Comparison of ENCODE assay signal across 9 mouse cellular contexts in genomic region chr2:140666846-140667245, GRCm38 (mm10). TPM values are rescaled to one million over a fixed set of nuclear protein-coding genes. Genes with fewer than 3 reads are reported as not detected.
DNase-seq lines count a peak whose midpoint lies in the region; ATAC-seq lines count a peak whose summit lies in the region.
"Had no signal": no experiment of that assay in that cellular context is flagged by ENCODE, and none has a peak within 500 bp of the region (broad histone marks: within the 10 kb centered on the region; RNA-seq: fewer than 3 reads in every experiment).

No protein-coding gene starts in this region.

- no peak overlapping the region for H3K27ac ChIP-seq in kidney, embryonic 16.5 days (ENCODE audit: low read length)
- H3K27ac ChIP-seq in forebrain, embryonic 11.5 days (ENCODE audit: low read depth, low read length), result peak overlapping the region; percentile 12; the same call in 1 of the 2 replicates
- H3K27ac ChIP-seq in hindbrain, embryonic 16.5 days (ENCODE audit: low read depth, low read length), result no peak overlapping the region
- 0 out of 2 replicates have a peak overlapping the region, but pooled peaks have one; percentile 24 for H3K27ac ChIP-seq in neural tube, embryonic 13.5 days (replicated peaks)
- H3K27ac ChIP-seq: macrophage had no signal

- no peaks in the 10 kb centered on the region for H3K36me3 ChIP-seq in kidney, embryonic 16.5 days (ENCODE audit: insufficient read depth, low read length)
- H3K36me3 ChIP-seq in forebrain, embryonic 11.5 days (ENCODE audit: control insufficient read depth, insufficient read depth, low read length), result no peaks in the 10 kb centered on the region; the same call in 1 of the 2 replicates
- H3K36me3 ChIP-seq in hindbrain, embryonic 16.5 days (ENCODE audit: control insufficient read depth, insufficient read depth, low read length), result no peaks in the 10 kb centered on the region
- peaks cover 9% of the 10 kb centered on the region for H3K36me3 ChIP-seq in neural tube, embryonic 13.5 days

- H3K4me2 ChIP-seq in kidney, embryonic 16.5 days (replicated peaks; ENCODE audit: low read depth, low read length), result peak overlapping the region; percentile 39; the same call in 1 of the 2 replicates
- peak overlapping the region; percentile 51 for H3K4me2 ChIP-seq in forebrain, embryonic 11.5 days (ENCODE audit: low read depth, low read length, severe bottlenecking)
- H3K4me2 ChIP-seq in hindbrain, embryonic 16.5 days (ENCODE audit: low read length), result peak overlapping the region; percentile 61
- peak overlapping the region; percentile 63 for H3K4me2 ChIP-seq in neural tube, embryonic 13.5 days

- no peaks in the 10 kb centered on the region for H3K27me3 ChIP-seq in kidney, embryonic 16.5 days (ENCODE audit: insufficient read depth, low read length)
- no peaks in the 10 kb centered on the region for H3K27me3 ChIP-seq in forebrain, embryonic 11.5 days (ENCODE audit: control insufficient read depth, insufficient read depth, low read length)
- H3K27me3 ChIP-seq in hindbrain, embryonic 16.5 days (replicated peaks; ENCODE audit: control insufficient read depth, insufficient read depth, low read length), result no peaks in the 10 kb centered on the region
- H3K27me3 ChIP-seq in neural tube, embryonic 13.5 days, result no peaks in the 10 kb centered on the region

- 35% methylated on average over 7 of the region's 7 CpGs for WGBS in kidney, embryonic 16.5 days
- WGBS in forebrain, embryonic 11.5 days, result 13% methylated on average over 7 of the region's 7 CpGs
- WGBS in hindbrain, embryonic 16.5 days, result 29% methylated on average over 7 of the region's 7 CpGs
- 25% methylated on average over 7 of the region's 7 CpGs for WGBS in neural tube, embryonic 13.5 days

- no peaks in the 10 kb centered on the region for H3K9me3 ChIP-seq in kidney, embryonic 16.5 days (ENCODE audit: low read length)
- H3K9me3 ChIP-seq in forebrain, embryonic 11.5 days (ENCODE audit: control insufficient read depth, low read length), result no peaks in the 10 kb centered on the region
- H3K9me3 ChIP-seq in hindbrain, embryonic 16.5 days (ENCODE audit: control insufficient read depth, low read length), result no peaks in the 10 kb centered on the region
- no peaks in the 10 kb centered on the region for H3K9me3 ChIP-seq in neural tube, embryonic 13.5 days

- no peak overlapping the region for H3K9ac ChIP-seq in kidney, embryonic 16.5 days (replicated peaks; ENCODE audit: low read length)
- peak overlapping the region; percentile 45 for H3K9ac ChIP-seq in forebrain, embryonic 11.5 days (ENCODE audit: low read length)
- H3K9ac ChIP-seq in hindbrain, embryonic 16.5 days (ENCODE audit: low read depth, low read length), result peak overlapping the region; percentile 31; the same call in 1 of the 2 replicates
- peak overlapping the region; percentile 58 for H3K9ac ChIP-seq in neural tube, embryonic 13.5 days

- no peak overlapping the region for H3K4me3 ChIP-seq in kidney, embryonic 16.5 days (ENCODE audit: low read length)
- peak overlapping the region; percentile 59; the same call in 1 of the 2 replicates for H3K4me3 ChIP-seq in forebrain, embryonic 11.5 days (ENCODE audit: low read depth, low read length)
- H3K4me3 ChIP-seq in hindbrain, embryonic 16.5 days (ENCODE audit: low read length), result peak overlapping the region; percentile 43
- peak overlapping the region; percentile 62 for H3K4me3 ChIP-seq in neural tube, embryonic 13.5 days

- ATAC-seq in kidney, embryonic 16.5 days (ENCODE audit: low FRiP score, low TSS enrichment), result no peak
- ATAC-seq in forebrain, embryonic 11.5 days (replicated peaks; ENCODE audit: low FRiP score), result no peak
- ATAC-seq in hindbrain, embryonic 16.5 days, result no peak
- ATAC-seq in neural tube, embryonic 13.5 days (ENCODE audit: low read depth), result no peak
- ATAC-seq in inflammation-experienced regulatory T-cells, adult 6 months, result no peak

- DNase-seq in kidney, adult 8-10 months, result no peak
- peak; percentile 42 for DNase-seq in forebrain, embryonic 11.5 days (ENCODE audit: low spot score)
- no peak for DNase-seq in layer of hippocampus, postnatal 14 days (ENCODE audit: low spot score in 2 of 2)
- DNase-seq: thymus, adult 2 months had no signal

- peaks cover 26% of the 10 kb centered on the region for H3K4me1 ChIP-seq in kidney, embryonic 16.5 days (ENCODE audit: insufficient read depth, low read length)
- peaks cover 8% of the 10 kb centered on the region; the same call in 1 of the 2 replicates for H3K4me1 ChIP-seq in forebrain, embryonic 11.5 days (replicated peaks; ENCODE audit: control insufficient read depth, insufficient read depth, low read length)
- peaks cover 9% of the 10 kb centered on the region for H3K4me1 ChIP-seq in hindbrain, embryonic 16.5 days (ENCODE audit: control insufficient read depth, insufficient read depth, low read depth, low read length)
- H3K4me1 ChIP-seq in neural tube, embryonic 13.5 days (replicated peaks), result peaks cover 60% of the 10 kb centered on the region

RNA-seq across cellular contexts. Expression of gene Flrt3, which starts 4.4 kb away (rescaled TPM):
- 26.6 and 27.7 TPM in 2 replicates for polyA plus RNA-seq in kidney, embryonic 16.5 days (2015; fragmentation: Nextera tagmentation; extraction: Ambion mirVana)
- 92.2 and 104 TPM in 2 replicates for polyA plus RNA-seq in forebrain, embryonic 11.5 days (2014; fragmentation: Nextera tagmentation; extraction: Ambion mirVana)
- polyA plus RNA-seq in hindbrain, embryonic 16.5 days (2015; fragmentation: Nextera tagmentation; extraction: Ambion mirVana), result 31.6 and 36.3 TPM in 2 replicates
- polyA plus RNA-seq in neural tube, embryonic 13.5 days (2015; fragmentation: Nextera tagmentation; extraction: Ambion mirVana), result 36.2 and 42.3 TPM in 2 replicates
- under 1 TPM in 1 of 3 experiments, not detected in 2; 0.18 TPM for polyA plus RNA-seq in inflammation-experienced regulatory T-cells, adult 6 months (2017; shearing (Covaris generic))
- 10 to 100 TPM; 35.9 TPM for total RNA-seq in layer of hippocampus, postnatal 14 days (2021)

Comparison
In these comparisons a context has a peak if more than half of its experiments do, and no peak if none do; other contexts are left out.
1. H3K27ac ChIP-seq: peak in forebrain, embryonic 11.5 days (single experiment) and neural tube, embryonic 13.5 days (single experiment); none in kidney, embryonic 16.5 days (single experiment) and hindbrain, embryonic 16.5 days (single experiment).
2. RNA of gene Flrt3, which starts 4.4 kb away (polyA plus RNA-seq): 92.2 to 104 TPM in forebrain, embryonic 11.5 days, 36.2 to 42.3 TPM in neural tube, embryonic 13.5 days, 31.6 to 36.3 TPM in hindbrain, embryonic 16.5 days and 26.6 to 27.7 TPM in kidney, embryonic 16.5 days; 0.18 TPM in inflammation-experienced regulatory T-cells, adult 6 months; every median in the first group is over 10 times any median in the second.
3. Peak in every context shown above with its lines, with median percentiles within 50 percentile points of each other: H3K4me2 ChIP-seq.